In genomic region chr4:95353894-95354319, GRCm38 (mm10) we compare ENCODE assay signal across 8 mouse cellular contexts.
DNase-seq lines count a peak whose midpoint lies in the region; ATAC-seq lines count a peak whose summit lies in the region.

No protein-coding gene starts in this region.

- peaks cover 7% of the 10 kb centered on the region; the same call in 1 of the 2 replicates for H3K4me1 ChIP-seq in embryonic facial prominence, embryonic 12.5 days

- no peaks in the 10 kb centered on the region for H3K9me3 ChIP-seq in embryonic facial prominence, embryonic 12.5 days

- intact Hi-C loops in heart, postnatal 25 days (cut with DNase I) = no loop called here

- 40% methylated on average over 7 of the region's 7 CpGs for WGBS in embryonic facial prominence, embryonic 12.5 days

- peak; percentile 20 for DNase-seq in ovary, adult 18-20 months (ENCODE audit: low spot score)
- no peak for DNase-seq in ovary, postnatal 10 days (ENCODE audit: low spot score)
- peak; percentile 25 for DNase-seq in heart, postnatal 25 days (ENCODE audit: low spot score)
- DNase-seq in kidney, postnatal 10 days = peak; percentile 80
- DNase-seq in lung, postnatal 4 days = peak; percentile 78 to 90
- DNase-seq in thymus, postnatal 25 days = peak; percentile 56
- no peak for DNase-seq in testis, postnatal 10 days (ENCODE audit: low spot score)

- no peak overlapping the region for H3K4me3 ChIP-seq in embryonic facial prominence, embryonic 12.5 days

- no peak overlapping the region for H3K9ac ChIP-seq in embryonic facial prominence, embryonic 12.5 days

- no peak overlapping the region for H3K4me2 ChIP-seq in embryonic facial prominence, embryonic 12.5 days (replicated peaks)

- no peak for ATAC-seq in embryonic facial prominence, embryonic 12.5 days (ENCODE audit: insufficient number of reproducible peaks, insufficient read depth, low FRiP score, low TSS enrichment)

- H3K27me3 ChIP-seq in embryonic facial prominence, embryonic 12.5 days = no peaks in the 10 kb centered on the region

- no peaks in the 10 kb centered on the region for H3K36me3 ChIP-seq in embryonic facial prominence, embryonic 12.5 days

- H3K27ac ChIP-seq in embryonic facial prominence, embryonic 12.5 days = peak overlapping the region; percentile 41; the same call in 1 of the 2 replicates

Comparison
In these comparisons a context has a peak if more than half of its experiments do, and no peak if none do; other contexts are left out.
1. DNase-seq: peak in ovary, adult 18-20 months (single experiment), heart, postnatal 25 days (single experiment), kidney, postnatal 10 days (single experiment), lung, postnatal 4 days (2 of 2) and thymus, postnatal 25 days (single experiment); none in ovary, postnatal 10 days (single experiment) and testis, postnatal 10 days (single experiment).